Mouse (Mus musculus) liver, embryonic 14.5 days (tissue): ENCODE data around the gene Rftn1.

Experiments
- CTCF ChIP-seq: IDR thresholded peaks from 2 replicates; pipeline ENCODE4 v1.5.1; 2016; ENCODE audit warnings: antibody characterized with exemption, low read depth, control low read depth
- EP300 ChIP-seq: IDR thresholded peaks from 2 replicates; pipeline ENCODE4 v1.6.1; 2016; ENCODE audit warnings: antibody characterized with exemption, low read depth

DNA sequence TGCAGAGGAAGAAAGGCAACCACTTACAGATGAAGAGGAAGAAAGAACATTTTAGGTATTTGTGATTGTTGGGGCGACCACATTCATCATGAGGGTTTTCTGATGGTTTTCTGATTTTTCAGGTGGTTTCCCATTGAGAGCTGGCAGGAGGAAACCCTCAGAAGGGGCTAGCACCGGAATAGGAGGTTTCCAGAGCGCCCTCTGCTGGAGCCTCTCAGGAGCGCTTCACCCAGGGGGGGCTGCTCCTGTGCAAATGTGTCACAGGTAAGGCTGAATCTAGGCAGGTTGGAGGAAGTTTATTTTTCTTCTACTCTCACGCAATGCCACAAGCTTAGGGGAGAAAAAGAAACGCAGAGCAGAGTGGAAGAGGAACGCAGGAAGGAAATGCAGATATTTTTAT, 225.4 kb downstream of the Rftn1 start:
- TF ChIP-seq CTCF (peak; percentile 68), EP300 (no peak)
